Mouse (Mus musculus) E14TG2a.4 (cell line): ENCODE results near the gene Fam168b.

Source experiments
- CTCF ChIP-seq: conservative IDR thresholded peaks from 2 replicates; pipeline ENCODE4 v1.5.1; 2014; ENCODE audit warnings: low read length
- NANOG ChIP-seq: IDR thresholded peaks from 2 replicates; pipeline ENCODE4 v1.6.1; 2014; ENCODE audit warnings: borderline replicate concordance, low read length, mixed read lengths
- POU5F1 ChIP-seq: IDR thresholded peaks from 2 replicates; pipeline ENCODE4 v1.6.1; 2014; ENCODE audit warnings: low read length, borderline replicate concordance

- TF ChIP-seq CTCF (no peak), NANOG (no peak), POU5F1 (no peak)
Measured at GRCm38 (mm10) chr1:34793304-34794300, 49.3 kb downstream of the Fam168b start.
